Mouse (Mus musculus) hindlimb bud, embryonic 11.5 days (tissue): ENCODE results near the gene Tnxb.
"Not testable (repeated sequence)": the region's sequence is repeated elsewhere in the genome, so short reads cannot be mapped to it uniquely, and the experiment has no call there.

Experiments used
- DNase-seq: peaks from one replicate; pipeline ENCODE4 v3.0.0-alpha.2; 2012; ENCODE audit warnings: low read depth, low spot score; ENCODE audit errors: extremely low spot score

Gene Tnxb

DNA sequence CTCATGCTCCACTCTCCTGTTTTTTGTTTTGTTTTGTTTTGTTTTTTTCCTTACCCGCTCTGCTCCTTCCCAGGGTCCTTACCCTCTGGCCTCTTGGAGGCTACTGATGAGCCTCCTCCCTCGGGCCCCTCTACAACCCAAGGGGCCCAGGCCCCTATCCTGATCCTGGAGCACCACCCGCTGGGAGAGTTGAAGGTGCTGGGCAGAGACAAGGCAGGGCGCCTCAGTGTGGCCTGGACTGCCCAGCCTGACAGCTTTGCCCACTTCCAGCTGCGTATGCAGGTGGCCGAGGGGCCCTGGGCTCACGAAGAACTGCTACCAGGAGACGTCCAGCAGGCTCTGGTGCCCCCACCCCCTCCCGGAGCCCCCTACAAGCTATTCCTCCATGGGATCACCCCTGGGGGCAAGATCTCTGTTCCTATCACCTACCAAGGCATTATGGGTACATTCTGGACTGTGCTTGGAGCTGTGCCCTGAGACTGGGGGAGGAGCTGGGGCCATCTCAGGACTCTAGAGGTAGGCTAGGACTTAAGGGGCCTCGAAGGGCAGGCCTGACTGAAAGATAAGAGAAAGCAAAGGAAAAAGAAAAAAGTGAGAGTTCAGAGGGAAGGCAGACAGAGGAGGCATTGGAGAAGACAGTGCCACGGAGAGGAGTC is 11.7 kb downstream of the Tnxb start:
- DNase-seq, result no peak

DNA sequence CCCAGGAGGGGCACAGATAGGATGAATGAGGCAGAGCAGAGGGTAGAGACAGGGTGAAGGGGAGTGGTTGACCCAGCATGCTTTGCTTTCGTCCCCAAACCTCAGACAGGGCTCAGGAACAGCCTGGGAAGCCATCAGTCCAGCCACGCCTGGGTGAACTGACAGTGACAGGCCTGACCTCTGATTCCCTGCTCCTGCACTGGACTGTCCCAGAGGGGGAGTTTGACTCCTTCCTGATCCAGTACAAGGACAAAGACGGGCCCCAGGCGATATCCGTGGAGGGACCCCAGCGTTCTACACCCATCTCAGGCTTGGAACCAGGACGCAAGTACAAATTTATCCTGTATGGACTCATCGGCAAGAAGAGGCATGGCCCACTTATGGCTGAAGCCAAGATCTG is 12.8 kb downstream of the Tnxb start:
- DNase-seq, result no peak

DNA sequence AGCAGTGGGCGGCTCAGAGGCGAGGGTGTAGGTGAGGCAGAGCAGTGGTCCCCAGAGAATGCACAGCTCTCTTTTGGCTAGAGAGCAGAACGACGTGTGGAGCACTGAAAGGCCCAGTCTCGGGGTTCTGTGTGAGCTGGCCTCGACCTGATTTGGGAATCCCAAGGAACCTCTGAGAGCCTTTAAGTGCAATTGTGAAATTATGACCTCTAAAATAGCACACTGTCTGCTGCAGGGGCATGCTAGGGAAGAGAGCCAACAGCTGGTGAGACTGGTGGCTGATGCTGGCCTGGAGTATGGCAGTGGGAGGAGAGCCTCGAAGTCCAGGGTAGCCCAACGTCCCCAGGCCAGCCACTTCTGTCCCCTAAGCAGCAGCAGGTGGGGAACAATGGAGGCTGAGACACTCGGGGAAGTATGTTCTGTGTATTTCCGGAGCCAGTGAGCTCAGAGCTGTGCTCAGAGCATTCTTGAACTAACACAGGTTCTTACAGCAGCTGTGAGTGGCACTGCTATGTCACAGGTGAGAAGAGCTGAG is 13.4 kb downstream of the Tnxb start:
- no peak for DNase-seq

DNA sequence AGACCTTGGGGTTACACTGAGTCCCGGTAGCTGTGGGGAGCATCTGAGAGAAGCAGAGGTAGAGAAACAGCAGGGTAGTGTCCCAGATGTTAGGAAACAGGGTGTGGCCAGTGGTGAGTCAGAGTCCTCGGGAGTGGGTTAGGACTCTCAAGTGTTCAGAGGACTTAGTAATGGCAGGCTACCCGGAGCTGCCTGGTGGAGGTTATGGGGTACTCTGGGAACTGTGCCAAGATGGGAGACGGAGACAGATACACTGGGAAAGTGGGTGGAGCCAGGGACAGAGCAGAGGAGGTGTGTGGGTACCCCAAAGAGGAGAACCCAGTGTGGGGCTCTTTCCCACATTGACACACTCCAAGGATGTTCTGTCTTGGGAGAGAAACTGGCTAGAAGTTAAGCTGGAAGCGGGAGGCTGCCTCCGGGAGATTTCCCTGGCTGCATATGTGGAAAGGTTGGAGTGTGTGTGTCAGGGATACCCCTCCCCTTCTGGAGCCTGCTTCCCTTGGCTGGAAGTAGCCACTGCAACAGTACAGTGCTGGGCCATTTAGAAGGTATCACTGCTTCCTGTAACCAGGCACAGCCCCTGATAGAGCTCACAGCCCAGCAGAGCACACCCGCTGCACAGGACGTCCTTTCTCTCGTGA is 14.0 kb downstream of the Tnxb start:
- DNase-seq, result no peak

DNA sequence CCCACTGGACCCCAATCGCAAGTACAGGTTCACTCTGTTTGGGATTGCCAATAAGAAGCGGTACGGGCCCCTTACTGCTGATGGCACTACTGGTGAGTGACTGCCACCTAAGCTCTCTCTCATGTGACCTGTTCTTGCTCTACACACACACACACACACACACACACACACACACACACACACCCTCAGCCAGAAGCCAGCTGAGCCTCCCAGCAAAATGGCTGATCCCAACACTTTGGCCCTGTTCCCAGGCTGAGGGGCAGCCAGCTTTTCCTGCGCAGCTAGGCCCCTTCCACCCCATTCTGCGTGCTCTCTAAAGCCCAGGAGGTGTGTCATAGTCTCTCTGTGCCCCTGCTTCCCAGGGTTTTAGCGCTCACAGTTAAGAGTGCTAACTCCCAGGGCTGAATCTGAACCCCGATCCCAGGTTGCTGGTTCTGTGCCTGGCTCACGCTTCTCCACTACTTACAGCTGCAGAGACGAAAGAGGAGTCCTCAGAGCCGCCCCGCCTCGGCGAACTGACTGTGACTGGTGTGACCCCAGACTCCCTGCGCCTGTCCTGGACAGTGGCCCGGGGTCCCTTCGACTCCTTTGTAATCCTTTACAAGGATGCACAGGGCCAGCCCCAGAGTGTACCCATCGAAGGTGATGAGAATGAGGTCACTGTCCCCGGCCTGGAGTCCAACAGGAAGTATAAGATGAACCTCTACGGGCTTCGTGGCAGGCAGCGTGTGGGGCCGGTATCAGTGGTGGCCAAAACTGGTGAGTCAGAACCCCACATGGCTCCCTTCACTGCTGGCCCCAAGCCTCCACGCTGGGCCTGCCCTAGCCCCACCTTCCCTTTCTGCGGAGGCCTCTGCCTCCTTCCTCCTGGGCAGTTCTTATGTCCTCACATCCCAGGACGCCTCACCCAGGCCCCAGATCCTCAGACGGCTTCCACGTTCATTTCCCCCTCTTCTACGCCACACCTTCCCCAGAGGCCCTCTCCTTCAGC is 15.1 kb downstream of the Tnxb start:
- DNase-seq, result no peak

DNA sequence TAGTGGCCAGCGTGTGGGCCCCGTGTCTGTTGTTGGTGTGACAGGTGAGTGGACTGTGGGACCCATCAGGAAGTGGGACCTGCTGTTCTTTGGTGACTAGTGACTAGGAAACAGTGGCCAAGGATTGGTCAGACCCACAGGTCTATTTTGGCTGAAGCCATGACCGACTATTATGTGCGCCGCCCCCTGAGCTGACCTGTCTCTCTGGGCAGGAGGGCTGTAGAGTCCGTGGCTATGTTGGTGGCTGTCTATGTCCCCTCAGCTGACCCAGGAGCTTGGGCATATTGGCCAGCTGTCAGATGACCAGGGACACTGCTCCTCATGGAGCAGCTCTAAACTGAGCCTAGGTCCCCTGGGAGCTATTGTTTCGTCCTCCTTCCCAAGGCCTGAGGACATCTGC is 18.6 kb downstream of the Tnxb start:
- no peak for DNase-seq

DNA sequence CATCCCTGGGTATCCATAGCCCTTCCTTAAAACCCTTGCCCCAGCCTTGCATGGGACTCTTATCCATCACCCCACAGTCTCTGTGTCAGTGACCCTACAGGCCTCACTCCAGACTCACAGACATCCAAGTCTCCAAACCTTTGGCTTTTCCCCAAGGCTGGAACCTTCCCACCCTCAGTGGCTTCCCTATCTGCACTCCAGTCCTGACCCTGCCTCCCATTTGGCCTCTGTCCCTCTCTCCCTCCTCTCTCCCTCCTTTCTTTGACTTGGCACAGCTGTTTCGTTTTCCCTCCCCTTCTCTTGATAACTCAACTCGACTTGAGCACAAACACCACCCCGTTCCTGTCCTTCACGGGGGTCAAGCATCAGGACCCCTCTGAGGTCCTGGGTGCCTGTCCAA is 20.1 kb downstream of the Tnxb start:
- no peak for DNase-seq

DNA sequence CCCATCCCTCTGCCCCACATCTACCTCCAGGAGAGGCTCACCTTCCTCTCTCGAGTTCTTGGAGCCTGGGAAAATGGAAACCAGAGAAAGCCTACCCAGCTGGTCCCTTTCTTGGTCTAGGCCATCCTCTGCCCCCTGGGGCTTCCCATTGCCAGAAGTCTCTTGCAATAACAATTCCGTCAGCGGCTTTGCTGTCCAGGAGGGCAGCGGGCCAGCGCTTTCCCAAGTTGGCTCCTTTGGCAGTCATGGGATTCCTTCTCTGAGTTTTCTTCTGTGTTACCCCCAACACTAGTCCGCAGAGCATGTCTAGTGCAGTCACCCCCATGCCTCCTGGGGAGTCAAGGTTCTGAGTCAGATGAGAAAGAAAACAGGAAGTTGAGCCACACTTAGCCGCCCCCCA is 22.6 kb downstream of the Tnxb start:
- no peak for DNase-seq

DNA sequence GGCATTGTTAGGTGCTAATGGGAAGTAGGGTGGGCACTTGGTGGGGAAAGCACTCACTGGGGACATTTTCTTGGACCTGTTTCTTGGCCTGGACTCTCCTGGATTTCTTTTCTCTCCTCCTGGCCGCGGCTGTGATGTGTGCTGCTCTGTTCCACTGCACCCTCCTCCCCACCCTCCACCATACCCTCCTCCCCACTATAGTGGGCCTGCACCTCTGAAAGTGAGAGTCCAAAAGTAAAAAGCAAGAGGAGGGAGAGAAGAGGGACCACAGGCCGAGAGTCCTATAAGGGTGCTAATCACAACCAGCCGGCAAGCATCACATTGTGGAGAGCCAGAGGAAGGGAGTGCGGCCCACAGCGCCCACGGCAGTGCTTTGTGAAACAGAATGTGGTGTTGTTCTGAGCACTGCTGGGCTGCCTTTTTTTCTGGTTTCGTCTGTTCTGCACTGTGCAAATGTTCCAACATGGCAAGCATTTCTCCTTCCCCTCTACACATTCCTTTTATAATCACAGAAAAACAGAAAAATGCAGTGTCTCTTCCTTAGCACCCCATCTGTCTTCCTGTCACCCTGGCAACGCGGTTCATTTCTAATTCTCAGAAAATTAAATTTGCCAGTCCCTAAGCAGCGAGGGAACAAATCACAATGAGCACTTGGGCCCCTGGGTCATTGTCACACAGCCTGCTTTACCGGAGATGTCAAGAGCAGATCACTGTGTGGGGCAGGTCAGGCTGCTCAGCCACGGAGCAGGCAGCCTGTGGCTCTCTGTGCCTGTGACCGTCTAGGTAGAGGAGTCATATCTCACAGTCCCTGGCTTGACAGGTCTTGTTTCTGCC is 29.5 kb downstream of the Tnxb start:
- DNase-seq, result no peak

DNA sequence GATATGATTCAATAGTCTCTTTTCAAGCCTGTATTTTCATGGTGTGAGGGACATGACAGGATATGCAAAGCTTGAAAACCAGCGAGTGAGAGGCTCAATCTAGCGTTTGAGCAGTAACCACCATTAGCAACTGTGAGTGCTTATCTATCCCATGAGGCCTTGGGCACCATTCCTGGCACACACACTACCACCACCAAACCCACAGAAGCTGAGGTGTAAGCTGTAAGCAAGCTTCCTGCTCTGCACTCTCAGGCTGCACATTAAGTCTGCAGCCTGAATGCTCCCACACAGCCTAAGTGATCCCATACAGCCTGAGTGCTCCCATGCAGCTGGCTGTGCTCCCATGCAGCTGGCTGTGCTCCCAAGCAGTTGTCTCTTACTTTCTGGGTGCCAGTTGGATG is 30.3 kb downstream of the Tnxb start:
- no peak for DNase-seq

DNA sequence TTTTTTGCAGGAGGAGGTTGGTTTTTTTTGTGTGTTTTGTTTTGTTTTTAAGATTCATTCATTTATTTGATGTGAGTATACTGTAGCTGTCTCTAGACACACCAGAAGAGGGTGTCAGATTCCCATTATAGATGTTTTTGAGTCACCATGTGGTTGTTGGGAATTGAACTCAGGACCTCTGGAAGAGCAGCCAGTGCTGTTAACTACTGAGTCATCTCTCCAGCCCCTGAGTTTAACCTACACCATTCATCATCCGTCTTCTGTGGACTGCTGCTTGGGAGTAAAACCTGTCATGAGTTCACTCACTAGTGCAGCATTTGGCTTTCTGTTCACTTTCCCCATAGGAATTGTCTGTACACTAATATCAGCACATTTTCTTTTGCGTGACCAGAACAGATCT is 36.1 kb downstream of the Tnxb start:
- DNase-seq, result not testable (repeated sequence)

DNA sequence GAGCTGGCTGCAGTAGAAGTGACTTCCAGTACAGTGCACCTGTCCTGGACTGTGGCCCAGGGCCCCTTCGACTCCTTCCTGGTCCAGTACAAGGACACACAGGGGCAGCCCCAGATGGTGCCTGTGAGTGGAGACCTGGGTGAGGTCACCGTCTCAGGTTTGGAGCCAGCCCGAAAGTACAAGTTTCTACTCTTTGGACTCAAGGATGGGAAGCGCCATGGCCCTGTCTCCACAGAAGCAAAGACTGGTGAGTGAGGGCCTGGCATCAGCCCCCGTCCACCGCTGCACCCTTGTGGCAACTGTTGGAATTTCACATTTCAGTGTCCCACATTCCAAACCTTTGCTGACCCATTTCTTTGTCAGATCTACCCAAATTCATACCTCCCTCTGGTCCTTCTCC is 42.6 kb downstream of the Tnxb start:
- no peak for DNase-seq

DNA sequence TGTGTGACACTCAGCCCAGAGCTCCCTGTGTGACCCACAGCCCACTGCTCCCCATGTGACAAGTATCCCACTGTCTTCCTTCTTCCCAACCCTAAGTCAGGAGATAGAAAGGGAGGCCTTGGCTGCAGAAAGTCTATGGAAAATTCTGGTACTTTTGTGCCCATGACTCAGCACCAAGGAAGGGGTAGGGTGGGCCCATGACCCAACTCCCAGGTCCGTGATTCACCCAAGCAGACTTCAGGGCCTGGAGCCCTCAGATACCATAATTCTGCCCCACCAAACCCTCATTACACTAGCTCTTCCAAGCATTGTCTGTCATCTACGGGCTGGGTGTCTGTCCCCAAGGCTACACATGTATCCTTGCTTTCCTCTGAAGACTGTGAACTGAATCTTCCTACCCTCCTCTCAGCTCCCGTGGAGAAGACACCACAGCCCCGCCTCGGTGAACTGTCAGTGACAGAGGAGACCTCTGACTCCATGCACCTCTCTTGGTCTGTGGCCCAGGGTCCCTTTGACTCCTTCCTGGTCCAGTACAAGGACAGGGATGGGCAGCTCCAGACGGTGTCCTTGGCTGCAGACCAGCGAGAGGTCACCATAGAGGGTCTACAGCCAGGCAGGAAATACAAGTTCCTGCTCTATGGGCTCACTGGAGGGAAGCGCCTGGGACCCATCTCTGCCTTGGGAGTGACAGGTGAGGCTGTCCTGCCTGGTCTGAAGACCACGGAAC is 44.0 kb downstream of the Tnxb start:
- not testable (repeated sequence) for DNase-seq

DNA sequence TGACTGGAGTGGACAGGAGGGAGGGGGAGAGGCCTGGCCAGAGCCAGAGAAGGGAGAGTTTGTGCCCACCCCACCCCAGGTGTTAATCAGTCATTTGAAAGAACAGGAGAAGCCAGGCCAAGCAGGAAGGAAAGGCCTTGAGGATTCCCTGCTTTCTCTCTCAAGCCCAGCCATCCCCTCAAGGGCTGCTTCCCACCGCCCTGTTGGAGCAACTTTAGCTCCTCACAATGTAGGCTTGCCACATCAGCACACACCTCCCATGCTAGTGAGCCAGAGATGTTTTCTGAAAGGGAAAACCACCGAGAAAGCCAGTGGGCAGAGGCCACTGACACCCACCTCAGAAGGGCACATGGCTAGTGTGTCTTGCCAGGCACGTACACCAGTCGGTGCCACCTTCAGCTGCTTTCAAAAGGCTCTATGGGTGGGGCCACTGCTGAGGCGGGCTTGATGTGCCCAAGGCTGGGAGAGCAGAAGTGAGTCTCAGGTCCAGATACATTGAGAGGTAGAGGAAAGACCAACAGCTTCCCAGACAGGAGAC is 44.6 kb downstream of the Tnxb start:
- not testable (repeated sequence) for DNase-seq

DNA sequence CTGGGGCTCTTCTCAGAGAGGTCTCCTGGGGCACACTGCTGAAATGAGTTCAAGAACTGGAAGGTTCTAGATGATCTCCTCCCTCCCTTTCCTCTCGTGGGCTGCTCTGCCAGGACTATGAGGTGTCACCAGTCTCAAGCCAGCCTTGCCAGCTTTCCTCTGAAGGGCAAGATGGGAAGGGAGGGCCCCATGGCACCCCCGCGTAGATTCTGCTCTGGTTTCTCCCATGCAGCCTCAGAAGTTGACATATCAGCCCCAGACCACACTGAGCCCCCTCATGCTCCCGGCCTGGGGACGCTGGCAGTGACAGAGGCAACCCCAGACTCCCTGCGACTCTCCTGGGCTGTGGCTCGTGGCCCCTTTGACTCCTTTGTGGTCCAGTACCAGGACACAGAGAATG is 45.1 kb downstream of the Tnxb start:
- DNase-seq, result not testable (repeated sequence)

DNA sequence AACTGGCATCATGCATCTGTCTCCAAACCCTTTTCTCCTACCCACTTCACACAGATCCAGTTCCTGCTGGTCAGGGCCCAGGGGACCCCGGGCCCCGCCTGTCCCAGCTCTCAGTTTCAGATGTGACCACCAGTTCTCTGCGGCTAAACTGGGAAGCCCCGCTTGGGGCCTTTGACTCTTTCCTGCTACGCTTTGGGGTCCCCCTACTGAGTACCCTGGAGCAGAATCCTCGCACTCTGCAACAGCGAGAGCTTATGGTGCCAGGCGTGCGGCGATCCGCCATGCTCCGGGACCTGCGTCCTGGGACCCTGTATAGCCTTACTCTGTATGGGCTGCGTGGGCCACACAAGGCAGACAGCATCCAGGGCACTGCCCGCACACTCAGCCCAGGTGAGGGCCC is 45.9 kb downstream of the Tnxb start:
- no peak for DNase-seq

DNA sequence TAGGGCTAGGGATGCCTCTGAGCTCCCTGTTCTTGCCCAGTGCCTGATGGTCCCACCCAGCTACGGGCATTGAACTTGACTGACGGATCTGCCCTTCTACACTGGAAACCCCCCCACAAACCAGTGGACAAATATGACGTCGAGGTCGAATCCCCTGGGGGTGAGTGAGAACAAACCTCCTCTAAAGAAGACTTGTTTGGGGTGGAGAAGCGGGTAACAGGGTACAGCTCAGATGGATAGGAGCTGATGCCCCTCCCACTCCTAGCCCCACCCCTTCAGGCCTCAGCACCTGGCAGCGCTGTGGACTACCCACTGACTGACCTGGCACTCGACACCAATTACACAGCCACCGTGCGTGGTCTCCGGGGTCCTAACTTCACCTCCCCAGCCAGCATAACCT is 47.1 kb downstream of the Tnxb start:
- no peak for DNase-seq

DNA sequence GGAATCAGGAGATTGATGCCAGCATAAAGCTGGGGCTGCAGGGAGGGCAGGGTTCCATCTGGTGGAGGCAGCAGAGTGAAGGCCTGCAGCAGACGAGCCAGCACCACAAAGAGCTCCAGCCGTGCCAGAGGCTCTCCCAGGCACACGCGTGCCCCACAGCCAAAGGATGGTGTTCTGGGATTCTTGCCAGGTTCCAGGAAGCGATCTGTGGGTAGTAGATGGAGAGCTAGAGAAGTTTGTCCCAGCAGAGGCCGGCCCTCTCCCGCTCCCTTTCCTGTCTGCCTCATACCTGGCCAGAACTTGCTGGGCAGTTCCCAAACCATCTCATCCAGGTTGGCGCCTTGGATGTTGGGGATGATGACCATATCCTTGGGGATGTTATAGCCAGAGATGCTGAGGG is 49.6 kb downstream of the Tnxb start:
- DNase-seq, result not testable (repeated sequence)

DNA sequence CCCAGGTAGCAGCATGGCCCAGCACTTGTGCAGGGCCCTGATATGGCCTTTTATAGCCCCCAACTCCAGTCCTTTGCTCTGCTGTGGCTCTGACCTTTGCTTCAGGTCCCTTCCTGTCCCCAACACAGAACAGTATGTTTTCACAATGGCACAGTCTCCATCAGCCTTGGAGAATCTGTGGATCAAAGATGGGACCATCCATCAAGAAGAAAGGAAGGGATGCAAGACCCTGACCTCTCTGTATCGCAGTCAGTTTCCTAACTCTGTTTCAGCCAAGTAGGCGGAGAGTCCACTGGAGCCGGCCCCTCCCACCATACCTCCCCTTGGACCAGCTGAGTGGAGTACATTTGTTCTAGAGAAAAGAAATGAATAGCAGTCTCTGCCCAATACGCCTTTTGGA is 51.9 kb downstream of the Tnxb start:
- DNase-seq, result not testable (repeated sequence)

DNA sequence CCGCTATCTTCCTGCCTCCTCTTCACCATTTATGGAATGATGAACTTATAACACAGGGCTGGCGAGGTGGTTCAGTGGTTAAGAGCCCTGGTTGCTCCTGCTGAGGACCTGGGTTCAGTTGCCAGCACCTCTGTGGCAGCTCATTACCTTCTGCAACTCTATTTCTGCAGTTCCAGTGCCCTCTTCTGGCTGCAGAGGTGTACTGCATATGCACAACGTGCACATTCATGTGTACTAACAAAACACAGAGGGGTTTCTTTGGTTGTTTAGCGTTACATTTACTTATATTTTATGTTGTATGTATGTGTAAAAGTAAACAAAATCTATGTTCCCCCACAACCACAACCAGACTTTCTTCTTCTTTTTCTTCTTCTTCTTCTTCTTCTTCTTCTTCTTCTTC is 52.7 kb downstream of the Tnxb start:
- no peak for DNase-seq
